ENCODE assay signal across 10 mouse cellular contexts in the genomic region with DNA sequence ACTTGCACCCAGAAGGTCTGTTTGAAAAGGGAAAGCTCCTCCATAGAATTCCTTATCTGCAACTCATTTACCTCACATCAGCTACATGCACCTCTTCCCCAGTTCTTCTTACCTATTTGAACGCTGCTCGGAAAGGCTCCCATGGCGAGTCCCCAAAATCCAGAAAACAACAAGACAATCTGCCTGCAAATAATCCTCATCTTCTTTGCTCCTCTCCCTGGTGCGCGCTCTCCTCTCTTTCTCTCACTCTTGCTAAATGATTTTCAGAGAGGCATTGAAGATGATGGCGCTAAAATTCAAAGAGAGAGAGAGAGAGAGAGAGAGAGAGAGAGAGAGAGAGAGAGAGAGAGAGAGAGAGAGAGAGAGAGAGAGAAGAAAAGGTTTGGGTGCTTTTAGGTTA. TPM values are rescaled to one million over a fixed set of nuclear protein-coding genes. Genes with fewer than 3 reads are reported as not detected.
DNase-seq lines count a peak whose midpoint lies in the region; ATAC-seq and TF ChIP-seq lines count a peak whose summit lies in the region.
"Had no signal": no experiment of that assay in that cellular context is flagged by ENCODE, and none has a peak within 500 bp of the region (broad histone marks: within the 10 kb centered on the region; RNA-seq: fewer than 3 reads in every experiment).

No protein-coding gene starts in this region.

- no peak overlapping the region for H3K9ac ChIP-seq in heart, embryonic 11.5 days (ENCODE audit: low read depth, low read length)
- peak overlapping the region; percentile 29; the same call in 1 of the 2 replicates for H3K9ac ChIP-seq in intestine, embryonic 14.5 days (ENCODE audit: low read length)
- H3K9ac ChIP-seq: liver, embryonic 14.5 days had no signal

- no peak for DNase-seq in heart, postnatal 25 days (ENCODE audit: low spot score)
- DNase-seq in right cerebral cortex, adult 18-20 months = peak; percentile 29
- no peak for DNase-seq in right cerebral cortex, postnatal 36 days (ENCODE audit: low spot score in 2 of 2)
- peak; percentile 50 for DNase-seq in intestine, embryonic 14.5 days (ENCODE audit: low spot score)
- DNase-seq in urinary bladder, postnatal 14 days (ENCODE audit: low spot score) = no peak

- H3K4me3 ChIP-seq in heart, embryonic 11.5 days (ENCODE audit: low read depth, low read length) = peak overlapping the region; percentile 62
- peak overlapping the region; percentile 60 for H3K4me3 ChIP-seq in intestine, embryonic 14.5 days (ENCODE audit: low read depth, low read length)
- peak overlapping the region; percentile 96 for H3K4me3 ChIP-seq in olfactory bulb, adult 2 months (ENCODE audit: insufficient read depth, low read depth, low read length)

- no peak for ATAC-seq in heart, embryonic 11.5 days (replicated peaks; ENCODE audit: insufficient number of reproducible peaks, low FRiP score, low TSS enrichment)
- no peak for ATAC-seq in intestine, embryonic 14.5 days (replicated peaks; ENCODE audit: low FRiP score, low TSS enrichment, low read depth)
- ATAC-seq in megakaryocyte progenitor cell, adult 5-6 weeks (replicated peaks; ENCODE audit: poor library complexity) = no peak

- no peak overlapping the region for H3K27ac ChIP-seq in heart, embryonic 11.5 days (ENCODE audit: low read depth, low read length)
- no peak overlapping the region for H3K27ac ChIP-seq in intestine, embryonic 14.5 days (ENCODE audit: low read depth)
- peak overlapping the region; percentile 87 for H3K27ac ChIP-seq in olfactory bulb, adult 2 months (ENCODE audit: insufficient read depth, low read depth, low read length)
- H3K27ac ChIP-seq: liver, embryonic 14.5 days had no signal

- intact Hi-C loops in heart, postnatal 25 days (cut with DNase I) = no loop called here

- no peaks in the 10 kb centered on the region for H3K4me1 ChIP-seq in heart, embryonic 11.5 days (ENCODE audit: control insufficient read depth, insufficient read depth, low read length)
- H3K4me1 ChIP-seq in intestine, embryonic 14.5 days (replicated peaks; ENCODE audit: control insufficient read depth, insufficient read depth, low read length) = no peaks in the 10 kb centered on the region
- H3K4me1 ChIP-seq in olfactory bulb, adult 2 months (ENCODE audit: control insufficient read depth, insufficient read depth, low read length) = no peaks in the 10 kb centered on the region; the same call in 1 of the 2 replicates

- TF ChIP-seq POLR2A in olfactory bulb, adult 2 months (IDR thresholded peaks at IDR 0.05; ENCODE audit: insufficient read depth, low read depth, low read length) = no peak

- no peaks in the 10 kb centered on the region for H3K27me3 ChIP-seq in heart, embryonic 11.5 days (ENCODE audit: control insufficient read depth, insufficient read depth, low read length)
- no peaks in the 10 kb centered on the region for H3K27me3 ChIP-seq in intestine, embryonic 14.5 days (replicated peaks; ENCODE audit: control insufficient read depth, insufficient read depth, low read length)

- no peak for TF ChIP-seq CTCF in olfactory bulb, adult 2 months (IDR thresholded peaks at IDR 0.05; ENCODE audit: insufficient read depth, low read depth, low read length)

- H3K36me3 ChIP-seq in heart, embryonic 11.5 days (ENCODE audit: control insufficient read depth, insufficient read depth, low read length) = no peaks in the 10 kb centered on the region
- H3K36me3 ChIP-seq in intestine, embryonic 14.5 days (ENCODE audit: control insufficient read depth, insufficient read depth, low read length) = no peaks in the 10 kb centered on the region

- H3K9me3 ChIP-seq in heart, embryonic 11.5 days (replicated peaks; ENCODE audit: control insufficient read depth, low read length) = no peaks in the 10 kb centered on the region
- H3K9me3 ChIP-seq in intestine, embryonic 14.5 days (ENCODE audit: control insufficient read depth, low read length) = no peaks in the 10 kb centered on the region

- 7% methylated on average over 5 of the region's 6 CpGs for WGBS in heart, embryonic 11.5 days (ENCODE audit: insufficient replicate concordance)
- whole genome bisulfite sequencing in intestine, embryonic 14.5 days = 7% methylated on average over 6 of the region's 6 CpGs
- WGBS in olfactory bulb, adult 2 months = under 1% methylated on average over 6 of the region's 6 CpGs

- peak overlapping the region; percentile 75 for H3K4me2 ChIP-seq in heart, embryonic 11.5 days
- peak overlapping the region; percentile 73 for H3K4me2 ChIP-seq in intestine, embryonic 14.5 days (ENCODE audit: low read length)

RNA-seq across cellular contexts. Expression of a gene that starts 1.0 kb away (rescaled TPM):
- polyA plus RNA-seq in heart, embryonic 11.5 days (2014; fragmentation: Nextera tagmentation; extraction: Ambion mirVana) = 0.63 and 0.66 TPM in 2 replicates
- not detected for total RNA-seq in heart, postnatal 25 days (2021)
- 6.0 and 6.8 TPM in 2 replicates for polyA plus RNA-seq in intestine, embryonic 14.5 days (2014; fragmentation: Nextera tagmentation; extraction: Ambion mirVana)
- polyA plus RNA-seq in olfactory bulb, adult 2 months (2012; ENCODE audit: insufficient read depth, insufficient read length, low replicate concordance, missing spikeins) = not detected in 2 replicates
- not detected in 2 replicates for total RNA-seq in megakaryocyte progenitor cell, adult 5-6 weeks (2015)
- not detected in 2 replicates for total RNA-seq in megakaryocyte progenitor cell, adult 5-6 weeks (2017)
- total RNA-seq: common myeloid progenitor, adult 5-6 weeks had no signal

Comparison
In these comparisons a context has a peak if more than half of its experiments do, and no peak if none do; other contexts are left out.
1. DNase-seq: peak in right cerebral cortex, adult 18-20 months (single experiment) and intestine, embryonic 14.5 days (single experiment); none in heart, postnatal 25 days (single experiment), right cerebral cortex, postnatal 36 days (0 of 2) and urinary bladder, postnatal 14 days (single experiment).
2. Peak in every context shown above with its lines, with median percentiles within 50 percentile points of each other: H3K4me3 ChIP-seq.